Mouse (Mus musculus): ENCODE results near the gene Suclg2.
"Not testable (repeated sequence)": the region's sequence is repeated elsewhere in the genome, so short reads cannot be mapped to it uniquely, and the experiment has no call there.

Gene Suclg2

DNA sequence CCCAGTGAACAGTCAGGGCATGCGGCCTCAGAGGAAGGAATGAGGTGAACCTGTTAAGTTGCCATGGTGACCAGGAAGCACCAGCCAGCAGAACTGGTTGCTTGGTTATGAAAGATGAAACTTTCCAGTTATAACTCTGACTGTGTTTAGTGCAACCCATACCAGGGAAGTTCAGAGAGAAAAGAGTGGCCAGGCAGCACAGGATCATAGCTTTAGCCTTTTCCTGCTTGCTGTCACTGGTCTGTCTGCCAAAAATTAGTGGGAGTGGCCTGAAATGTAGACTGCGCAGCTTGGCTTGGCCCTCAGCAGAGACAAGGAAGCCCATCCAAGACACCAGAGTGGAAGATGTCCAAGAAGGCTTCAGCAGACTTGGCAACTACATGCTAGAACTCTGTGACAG is 96.8 kb downstream of the Suclg2 start:
- peak in 1 of 2 experiments; percentile 48 for DNase-seq (ENCODE audit: low spot score in 2 of 2)

- no peak for DNase-seq (ENCODE audit: low spot score in 2 of 2)
These were observed 97.8 kb downstream of the Suclg2 start for GRCm38 (mm10) chr6:95620804-95621203.

DNA sequence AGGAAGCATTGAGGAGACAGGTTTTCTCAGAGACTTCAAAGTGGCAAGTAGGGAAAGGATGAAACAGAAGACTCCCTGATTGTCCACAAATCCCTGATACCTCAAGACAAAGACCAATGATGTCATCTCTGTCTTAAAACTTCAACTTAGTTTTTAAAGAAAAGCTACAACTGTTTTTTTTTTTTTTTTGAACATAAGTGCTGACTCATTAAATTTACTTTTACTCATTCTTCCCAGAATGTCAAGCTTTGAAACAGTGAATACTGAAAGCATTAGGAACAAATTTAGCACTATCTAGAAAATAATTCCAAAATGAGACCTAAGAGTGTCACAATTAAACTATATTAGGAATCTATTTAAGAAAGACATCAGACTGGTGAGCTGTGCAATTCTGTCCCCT is 98.8 kb downstream of the Suclg2 start:
- no peak for DNase-seq (ENCODE audit: low spot score in 2 of 2)

- DNase-seq (ENCODE audit: low spot score in 2 of 2) = no peak
These were observed 100.2 kb downstream of the Suclg2 start for GRCm38 (mm10) chr6:95618434-95618833.

- no peak for DNase-seq (ENCODE audit: low spot score in 2 of 2)
These were observed 105.4 kb downstream of the Suclg2 start for GRCm38 (mm10) chr6:95613228-95613627.

DNA sequence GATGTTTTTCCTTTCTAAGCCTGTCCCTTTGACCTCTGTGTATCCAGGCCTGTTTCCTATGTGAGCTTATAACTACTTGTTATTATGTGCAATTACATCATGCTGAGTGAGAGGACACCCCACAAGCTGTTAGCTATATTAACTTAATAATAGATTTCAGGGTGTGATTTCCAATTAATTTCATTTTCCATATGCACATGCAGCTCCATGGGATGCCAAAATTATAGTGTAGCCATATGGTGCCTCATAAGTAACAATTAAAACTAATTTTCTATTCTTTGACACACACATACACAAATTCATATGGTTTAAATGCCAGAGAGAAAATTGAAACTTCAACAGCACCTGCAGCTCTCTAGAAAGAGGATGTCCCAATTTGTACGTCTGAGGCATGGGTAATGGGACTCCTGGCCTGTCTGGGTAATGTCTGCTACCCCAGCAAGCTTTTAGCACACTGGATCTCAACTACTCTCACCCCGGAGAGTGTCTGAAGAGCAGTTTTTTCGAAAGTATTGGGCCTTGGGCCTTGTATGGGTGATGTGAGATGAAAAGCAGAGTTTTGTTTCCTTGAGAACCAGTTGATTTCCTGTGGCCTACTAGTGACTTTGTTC is 106.1 kb downstream of the Suclg2 start:
- no peak for DNase-seq (ENCODE audit: low spot score in 2 of 2)

DNA sequence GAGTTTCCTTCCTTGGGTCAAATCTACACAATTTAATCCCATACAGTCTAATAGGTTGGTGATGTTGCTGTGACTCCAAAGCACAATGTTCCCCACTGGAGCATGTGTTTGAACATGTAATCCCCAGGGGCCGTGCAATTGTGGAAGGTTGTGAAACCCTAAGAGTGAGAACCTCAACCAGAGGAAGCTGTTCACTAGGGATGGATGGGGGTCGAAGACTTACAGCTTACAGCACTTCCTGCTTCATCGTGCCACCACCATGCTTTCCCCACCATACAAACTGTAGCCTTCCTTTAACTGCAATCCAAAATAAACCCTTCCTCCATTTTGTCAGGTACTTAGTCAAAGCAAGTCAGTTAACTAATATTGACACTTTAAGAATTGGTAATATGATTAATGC is 107.5 kb downstream of the Suclg2 start:
- DNase-seq (ENCODE audit: low spot score in 2 of 2) = no peak

GRCm38 (mm10) chr6:95608123-95608522 is 110.5 kb downstream of the Suclg2 start:
- DNase-seq (ENCODE audit: low spot score in 2 of 2) = no peak

GRCm38 (mm10) chr6:95600731-95601130 is 117.9 kb downstream of the Suclg2 start:
- DNase-seq (ENCODE audit: low spot score in 2 of 2) = not testable (repeated sequence)

- DNase-seq (ENCODE audit: low spot score in 2 of 2) = no peak
These were observed 121.5 kb downstream of the Suclg2 start for GRCm38 (mm10) chr6:95596766-95597750.

GRCm38 (mm10) chr6:95595852-95596251 is 122.7 kb downstream of the Suclg2 start:
- no peak for DNase-seq (ENCODE audit: low spot score in 2 of 2)

DNA sequence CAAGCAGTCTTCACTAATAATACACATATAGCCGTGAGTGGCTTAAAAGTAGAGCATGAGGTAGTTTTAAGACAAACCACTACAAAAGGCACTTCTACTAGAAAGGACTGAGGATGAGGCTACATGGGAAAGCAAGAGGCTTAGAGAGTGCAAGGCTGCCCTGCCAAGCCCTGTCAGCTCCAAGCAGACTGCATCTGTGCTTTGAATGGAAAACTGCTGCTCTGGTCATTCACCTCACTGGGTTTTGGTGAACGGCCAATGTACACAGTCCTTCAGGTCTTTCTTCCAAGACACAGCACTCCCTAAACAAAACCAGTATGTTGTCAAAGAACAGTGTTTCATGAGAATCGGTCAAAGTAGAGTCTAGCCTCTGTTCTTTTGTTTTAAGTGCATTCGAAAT is 124.4 kb downstream of the Suclg2 start:
- no peak for DNase-seq (ENCODE audit: low spot score in 2 of 2)

DNA sequence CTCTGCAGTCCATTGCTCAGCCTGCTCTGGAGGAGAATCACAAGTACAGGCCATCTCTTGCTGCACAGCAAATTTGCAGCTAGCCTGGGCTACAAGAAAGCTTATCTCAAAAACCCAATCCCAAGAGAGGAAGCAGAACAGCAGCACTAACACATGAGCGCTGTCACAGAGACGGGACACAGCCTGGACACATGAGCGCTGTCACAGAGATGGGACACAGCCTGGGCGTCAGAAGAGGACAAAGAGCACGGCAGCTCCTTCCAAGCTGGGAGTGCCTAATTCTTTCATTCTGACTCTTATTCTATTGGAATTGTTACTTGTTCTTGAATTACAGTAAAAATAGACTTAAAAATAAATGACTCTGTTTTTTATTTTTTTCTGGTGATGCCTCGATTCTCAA is 126.2 kb downstream of the Suclg2 start:
- DNase-seq (ENCODE audit: low spot score in 2 of 2) = no peak

- DNase-seq (ENCODE audit: low spot score in 2 of 2) = no peak
These were observed 128.1 kb downstream of the Suclg2 start for GRCm38 (mm10) chr6:95590463-95590862.

DNA sequence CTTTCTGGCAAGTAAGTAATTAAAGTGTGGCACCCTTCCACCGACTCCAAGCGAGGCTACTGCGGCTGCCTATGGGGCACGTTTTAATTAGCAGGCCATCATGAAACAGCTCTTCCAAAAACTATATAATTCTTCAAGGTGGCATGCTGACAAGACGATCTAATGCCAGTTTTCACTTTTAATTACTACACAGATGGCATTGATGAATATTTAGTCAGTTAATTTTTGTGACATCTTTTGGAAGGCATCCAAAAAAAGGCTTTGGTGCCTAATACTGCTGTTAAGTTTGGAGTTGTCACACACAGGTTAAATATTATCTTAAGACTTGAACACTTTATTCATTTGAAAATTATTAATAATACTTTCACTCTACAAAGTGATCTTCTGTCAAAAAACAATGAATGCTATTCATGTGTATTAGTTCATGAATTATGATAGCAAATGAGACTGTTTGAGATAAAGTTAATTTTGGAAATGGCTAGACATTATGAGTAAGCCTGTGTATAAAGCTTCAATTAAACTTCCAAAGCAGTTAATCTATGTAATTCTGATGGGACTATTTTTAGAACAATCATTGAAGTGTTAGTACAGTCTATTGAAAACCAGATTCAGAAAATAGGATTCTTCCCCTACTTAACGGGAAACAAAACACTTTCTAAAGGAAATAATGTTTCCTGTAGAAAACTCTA is 131.3 kb downstream of the Suclg2 start:
- DNase-seq (ENCODE audit: low spot score in 2 of 2) = no peak

- no peak for DNase-seq (ENCODE audit: low spot score in 2 of 2)
These were observed 136.7 kb downstream of the Suclg2 start for GRCm38 (mm10) chr6:95581893-95582292.

DNA sequence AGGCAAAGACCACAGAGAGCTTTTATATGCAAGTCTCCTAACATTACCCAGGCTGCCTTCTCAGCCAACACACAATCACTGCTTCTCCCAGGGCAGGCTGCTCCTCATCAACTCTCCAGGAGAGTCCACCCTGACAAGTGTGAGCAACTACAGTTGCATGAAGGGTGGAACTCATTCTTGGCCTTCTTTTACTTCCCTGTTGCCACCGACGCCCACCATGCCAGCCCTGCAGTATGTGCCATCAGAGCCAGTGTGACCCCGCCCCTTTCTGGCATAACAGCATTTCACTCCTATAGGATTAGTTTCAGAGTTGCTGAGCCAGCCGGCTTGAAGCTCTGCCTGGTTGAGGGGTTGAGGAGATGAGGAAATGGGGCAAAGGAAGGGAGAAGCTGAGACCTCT is 138.8 kb downstream of the Suclg2 start:
- DNase-seq (ENCODE audit: low spot score in 2 of 2) = no peak

DNA sequence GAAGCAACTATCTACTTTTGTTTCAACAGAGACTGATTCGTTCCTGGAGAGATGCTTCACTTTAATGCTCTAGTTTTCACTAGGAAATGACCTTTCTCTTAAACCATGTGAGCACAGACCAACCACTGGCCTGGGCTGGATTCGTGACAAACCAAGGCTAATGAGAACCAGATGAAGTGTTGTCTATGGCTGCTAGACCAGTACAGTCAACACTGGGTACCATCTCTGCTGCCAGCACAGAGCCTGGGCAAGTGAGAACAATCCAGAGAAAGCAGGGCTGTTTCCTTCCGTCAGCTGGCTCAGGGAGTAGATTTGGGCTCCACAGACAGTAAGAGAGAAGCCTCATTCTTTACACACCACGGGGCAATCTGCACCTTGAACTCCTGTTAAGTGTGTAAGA is 143.1 kb downstream of the Suclg2 start:
- no peak for DNase-seq (ENCODE audit: low spot score in 2 of 2)

- no peak for DNase-seq (ENCODE audit: low spot score in 2 of 2)
These were observed 143.7 kb downstream of the Suclg2 start for GRCm38 (mm10) chr6:95574867-95575266.

GRCm38 (mm10) chr6:95574389-95574788 is 144.2 kb downstream of the Suclg2 start:
- DNase-seq (ENCODE audit: low spot score in 2 of 2) = no peak

- DNase-seq (ENCODE audit: low spot score in 2 of 2) = no peak
These were observed 145.4 kb downstream of the Suclg2 start for GRCm38 (mm10) chr6:95573035-95573759.

DNA sequence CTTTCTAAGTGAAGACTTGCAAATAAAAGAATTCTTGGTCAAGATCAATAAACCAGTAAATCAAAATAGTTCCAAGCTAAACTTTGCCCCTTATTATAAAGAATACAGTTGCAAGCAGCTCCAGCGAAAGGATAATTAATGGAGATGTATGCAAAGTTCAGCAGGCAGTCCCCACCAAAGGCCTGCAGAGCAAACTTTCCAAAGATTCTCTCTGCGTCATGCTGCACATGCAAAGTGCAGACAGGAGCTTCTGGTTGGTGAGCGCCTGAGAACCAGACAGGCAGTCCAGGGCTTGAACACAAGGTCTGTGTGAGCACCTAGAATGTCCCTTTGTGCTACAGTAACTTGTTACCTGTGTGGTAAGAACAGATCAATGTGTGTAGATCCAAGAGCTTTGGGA is 147.0 kb downstream of the Suclg2 start:
- DNase-seq (ENCODE audit: low spot score in 2 of 2) = no peak
